Mouse (Mus musculus) midbrain, embryonic 12.5 days (tissue): ENCODE measurements around the gene Gm45234. TPM values are rescaled to one million over a fixed set of nuclear protein-coding genes. Genes with fewer than 3 reads are reported as not detected.
"Not testable (repeated sequence)": the region's sequence is repeated elsewhere in the genome, so short reads cannot be mapped to it uniquely, and the experiment has no call there.

Source experiments
- ATAC-seq: fragments of 200-750 bp; cut with Nextera tagmentation; 2 replicates; pipeline ENCODE4 v1.8.0; 2017; ENCODE audit warnings: low read depth, moderate TSS enrichment, moderate library complexity; ENCODE audit not compliant: low FRiP score
- H3K27ac ChIP-seq: fragments of 300-500 bp; sonication (generic); replicated peaks from 2 replicates; pipeline ENCODE4 v1.5.1; 2016; ENCODE audit warnings: mild to moderate bottlenecking
- H3K27me3 ChIP-seq: fragments of 300-500 bp; sonication (generic); 2 replicates; pipeline ENCODE4 v1.6.1; 2016; ENCODE audit warnings: mild to moderate bottlenecking
- H3K36me3 ChIP-seq: fragments of 300-500 bp; sonication (generic); 2 replicates; pipeline ENCODE4 v1.6.1; 2016
- H3K4me1 ChIP-seq: fragments of 300-500 bp; sonication (generic); 2 replicates; pipeline ENCODE4 v1.6.1; 2016
- H3K4me2 ChIP-seq: fragments of 300-500 bp; sonication (generic); replicated peaks from 2 replicates; pipeline ENCODE4 v1.6.1; 2016; ENCODE audit warnings: mild to moderate bottlenecking, moderate library complexity
- H3K4me3 ChIP-seq: fragments of 300-500 bp; sonication (generic); 2 replicates; pipeline ENCODE4 v1.5.1; 2016; ENCODE audit warnings: mild to moderate bottlenecking
- H3K9ac ChIP-seq: fragments of 300-500 bp; sonication (generic); replicated peaks from 2 replicates; pipeline ENCODE4 v1.6.1; 2016; ENCODE audit warnings: mild to moderate bottlenecking, moderate library complexity
- H3K9me3 ChIP-seq: fragments of 300-500 bp; sonication (generic); 2 replicates; pipeline ENCODE4 v1.6.1; 2016; ENCODE audit warnings: mild to moderate bottlenecking
- WGBS: fragments of 180-500 bp; shearing (Covaris S2); methylation state at CpG from one replicate; pipeline ENCODE4 v1.1.7; 2016; 5-methylcytosine and 5-hydroxymethylcytosine counted together
- polyA plus RNA-seq: library from polyadenylated mRNA; unstranded; fragments of >200 nt; fragmentation: Nextera tagmentation; extraction: Ambion mirVana; gene quantifications from 2 replicates; pipeline ENCODE4 v1.2.1, GENCODE M21; 2016

Gene Gm45234
- not detected in 2 replicates for polyA plus RNA-seq

DNA sequence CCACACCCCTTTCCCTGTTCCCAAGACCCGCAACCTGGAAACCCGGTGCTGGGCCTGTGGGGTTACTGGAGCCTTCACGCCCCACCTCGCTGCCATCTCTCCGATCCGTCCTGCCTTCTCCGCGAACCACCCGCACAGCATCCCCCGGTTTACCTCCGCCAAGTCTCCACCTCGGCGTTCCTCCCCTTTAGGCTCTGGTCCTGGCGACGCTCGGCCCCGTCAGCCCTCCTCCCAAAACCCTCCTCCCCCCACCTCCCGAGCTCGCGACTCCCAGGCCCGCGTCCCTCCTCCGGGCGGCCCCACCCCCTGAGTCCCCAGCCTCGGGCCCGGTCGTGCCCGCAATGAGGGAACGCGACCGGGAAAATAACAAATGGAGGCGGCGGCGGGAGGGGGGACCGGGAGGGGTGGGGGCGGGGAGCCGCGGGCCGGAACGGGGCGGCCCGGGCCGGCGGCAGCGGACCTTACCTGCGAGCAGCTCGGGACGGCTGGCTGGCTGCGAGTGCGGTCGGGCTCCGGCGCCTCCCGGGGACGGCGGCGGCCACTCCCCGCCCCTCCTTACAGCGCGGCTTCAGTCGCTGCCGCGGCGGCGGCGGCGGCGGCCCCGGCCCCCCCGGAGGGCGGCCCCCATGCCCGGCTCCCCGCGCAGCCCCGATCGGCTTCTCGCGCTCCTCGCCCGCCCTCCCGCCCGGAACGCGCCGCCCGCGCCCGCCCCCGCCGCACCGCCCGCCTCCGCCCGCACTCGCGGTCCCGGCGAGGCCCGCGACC lies at the start of gene Gm45234, which contains the start of gene Atn1:
TSS of gene Gm45234 (minus strand) at position 191 of the 765 bp plus-strand sequence.
TSS of gene Atn1 (minus strand) at position 694 of the 765 bp plus-strand sequence.
- Histone ChIP-seq H3K9ac (peak within 1 kb of the TSS; percentile 97), H3K9me3 (no peaks in the 10 kb centered on the region), H3K36me3 (no peaks in the 10 kb centered on the region), H3K27me3 (no peaks in the 10 kb centered on the region), H3K4me3 (peak within 1 kb of the TSS; percentile 91), H3K4me2 (peak within 1 kb of the TSS; percentile 64), H3K4me1 (peaks cover 49% of the 10 kb centered on the region), H3K27ac (peak within 1 kb of the TSS; percentile 98)
- ATAC-seq: peak; percentile 71
- WGBS: under 1% methylated on average over 80 of the region's 100 CpGs

DNA sequence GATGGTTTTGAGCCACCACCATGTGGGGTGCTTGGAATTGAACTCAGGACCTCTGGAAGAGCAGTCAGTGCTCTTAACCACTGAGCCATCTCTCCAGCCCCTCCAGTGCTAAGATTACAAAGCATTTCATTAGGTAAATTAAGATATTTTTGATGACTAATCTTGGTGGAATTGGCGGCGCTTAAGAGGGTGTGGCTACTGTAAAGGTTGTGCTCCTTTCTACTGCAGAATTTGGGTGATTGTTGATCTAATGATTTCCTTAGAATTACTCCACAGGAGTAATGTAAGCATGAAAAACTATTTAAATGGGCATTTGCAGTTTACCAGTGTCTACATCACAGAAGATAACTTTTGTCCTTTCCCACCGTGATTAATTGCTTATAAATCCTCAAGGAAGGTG lies 48.5 kb upstream of the Gm45234 start:
- 93% methylated on average over 3 of the region's 3 CpGs for WGBS
- ATAC-seq: no peak

DNA sequence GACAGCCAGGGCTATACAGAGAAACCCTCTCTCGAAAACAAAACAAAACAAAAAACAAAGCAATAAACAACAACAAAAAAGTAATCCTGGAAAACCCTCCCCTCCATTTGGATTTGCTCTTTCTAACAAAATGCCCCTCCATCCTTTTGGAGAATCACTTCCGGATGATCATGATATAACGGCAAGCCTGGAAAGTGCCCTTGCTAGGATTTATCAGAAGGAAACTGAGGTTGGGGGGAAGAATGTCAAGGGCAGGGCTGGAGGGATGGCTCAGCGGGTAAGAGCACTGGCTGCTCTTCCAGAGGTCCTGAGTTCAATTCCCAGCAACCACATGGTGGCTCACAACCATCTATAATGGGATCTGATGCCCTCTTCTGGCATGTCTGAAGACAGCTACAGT lies 47.9 kb upstream of the Gm45234 start:
- H3K9ac ChIP-seq: not testable (repeated sequence)

More for the DNA sequence above, 48.5 kb upstream of the Gm45234 start:
- Histone ChIP-seq H3K9me3 (no peaks in the 10 kb centered on the region), H3K4me3 (no peak overlapping the region), H3K9ac (no peak overlapping the region), H3K27ac (no peak overlapping the region), H3K27me3 (0 out of 2 replicates have a peak, but pooled peaks cover 3% of the 10 kb centered on the region), H3K4me1 (peaks cover 26% of the 10 kb centered on the region), H3K4me2 (no peak overlapping the region), H3K36me3 (no peaks in the 10 kb centered on the region)

DNA sequence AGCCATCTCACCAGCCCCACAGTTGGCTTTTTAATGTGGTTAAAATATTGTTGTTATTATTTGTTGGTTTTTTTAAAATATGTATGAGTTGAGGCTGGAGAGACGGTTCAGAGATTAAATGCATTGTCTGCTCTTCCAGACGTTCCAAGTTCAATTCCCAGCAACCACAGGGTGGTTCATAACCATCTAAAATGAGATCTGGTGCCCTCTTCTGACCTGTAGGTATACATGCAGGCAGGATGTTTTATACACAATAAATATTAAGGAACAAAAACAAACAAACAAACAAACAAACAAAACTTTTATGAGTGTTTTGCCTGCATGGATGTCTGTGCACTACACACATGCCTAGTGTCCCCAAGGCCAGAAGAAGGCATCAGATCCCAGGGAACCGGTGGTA lies 47.2 kb upstream of the Gm45234 start:
- Histone ChIP-seq H3K4me2 (no peak overlapping the region), H3K9ac (no peak overlapping the region), H3K9me3 (no peaks in the 10 kb centered on the region), H3K27ac (no peak overlapping the region), H3K4me1 (peaks cover 13% of the 10 kb centered on the region), H3K27me3 (0 out of 2 replicates have a peak, but pooled peaks cover 3% of the 10 kb centered on the region), H3K4me3 (no peak overlapping the region), H3K36me3 (no peaks in the 10 kb centered on the region)
- ATAC-seq: no peak
- WGBS: 83% methylated on average over 3 of the region's 3 CpGs

More for the DNA sequence above, 47.9 kb upstream of the Gm45234 start:
- H3K9me3 ChIP-seq, H3K27me3 ChIP-seq, ATAC-seq, H3K4me2 ChIP-seq, H3K27ac ChIP-seq, H3K36me3 ChIP-seq, H3K4me3 ChIP-seq: not testable (repeated sequence)
- WGBS: 95% methylated on average over 4 of the region's 4 CpGs
- H3K4me1 ChIP-seq: peaks cover 19% of the 10 kb centered on the region

GRCm38 (mm10) chr6:124802400-124802799 lies 46.6 kb upstream of the Gm45234 start:
- WGBS: 21% methylated on average over 5 of the region's 9 CpGs
- not testable (repeated sequence) for H3K36me3 ChIP-seq, H3K9ac ChIP-seq, H3K27ac ChIP-seq, ATAC-seq, H3K4me2 ChIP-seq, H3K27me3 ChIP-seq, H3K4me3 ChIP-seq, H3K9me3 ChIP-seq
- H3K4me1 ChIP-seq: peaks cover 12% of the 10 kb centered on the region

GRCm38 (mm10) chr6:124796200-124796599 lies 40.4 kb upstream of the Gm45234 start:
- WGBS: 83% methylated on average over 2 of the region's 2 CpGs
- no peak overlapping the region for H3K9ac ChIP-seq

GRCm38 (mm10) chr6:124795781-124796180 lies 40.0 kb upstream of the Gm45234 start:
- Histone ChIP-seq H3K9me3 (no peaks in the 10 kb centered on the region), H3K4me3 (no peak overlapping the region), H3K36me3 (no peaks in the 10 kb centered on the region), H3K4me2 (no peak overlapping the region), H3K9ac (no peak overlapping the region), H3K4me1 (no peaks in the 10 kb centered on the region), H3K27ac (no peak overlapping the region), H3K27me3 (no peaks in the 10 kb centered on the region)
- no peak for ATAC-seq
- WGBS: 76% methylated on average over 4 of the region's 4 CpGs

More at GRCm38 (mm10) chr6:124796200-124796599, 40.4 kb upstream of the Gm45234 start:
- no peaks in the 10 kb centered on the region for H3K4me1 ChIP-seq
- H3K9me3 ChIP-seq: no peaks in the 10 kb centered on the region
- H3K4me2 ChIP-seq: no peak overlapping the region
- H3K4me3 ChIP-seq: no peak overlapping the region
- no peak for ATAC-seq
- no peak overlapping the region for H3K27ac ChIP-seq
- no peaks in the 10 kb centered on the region for H3K27me3 ChIP-seq
- H3K36me3 ChIP-seq: no peaks in the 10 kb centered on the region

- H3K9ac ChIP-seq: no peak overlapping the region
- H3K27ac ChIP-seq: no peak overlapping the region
- WGBS: 86% methylated on average over 3 of the region's 3 CpGs
- H3K4me2 ChIP-seq: no peak overlapping the region
- no peaks in the 10 kb centered on the region for H3K9me3 ChIP-seq
- ATAC-seq: no peak
- H3K4me1 ChIP-seq: no peaks in the 10 kb centered on the region
- no peaks in the 10 kb centered on the region for H3K27me3 ChIP-seq
- no peak overlapping the region for H3K4me3 ChIP-seq
- no peaks in the 10 kb centered on the region for H3K36me3 ChIP-seq
Observed at GRCm38 (mm10) chr6:124791911-124792310, 36.1 kb upstream of the Gm45234 start.

GRCm38 (mm10) chr6:124790121-124790520 lies 34.3 kb upstream of the Gm45234 start:
- no peak overlapping the region for H3K4me2 ChIP-seq
- no peak overlapping the region for H3K27ac ChIP-seq
- no peaks in the 10 kb centered on the region for H3K27me3 ChIP-seq
- WGBS: 75% methylated on average over 4 of the region's 4 CpGs
- no peaks in the 10 kb centered on the region for H3K4me1 ChIP-seq
- H3K9ac ChIP-seq: no peak overlapping the region
- H3K9me3 ChIP-seq: no peaks in the 10 kb centered on the region
- no peak overlapping the region for H3K4me3 ChIP-seq
- no peak for ATAC-seq
- H3K36me3 ChIP-seq: no peaks in the 10 kb centered on the region

DNA sequence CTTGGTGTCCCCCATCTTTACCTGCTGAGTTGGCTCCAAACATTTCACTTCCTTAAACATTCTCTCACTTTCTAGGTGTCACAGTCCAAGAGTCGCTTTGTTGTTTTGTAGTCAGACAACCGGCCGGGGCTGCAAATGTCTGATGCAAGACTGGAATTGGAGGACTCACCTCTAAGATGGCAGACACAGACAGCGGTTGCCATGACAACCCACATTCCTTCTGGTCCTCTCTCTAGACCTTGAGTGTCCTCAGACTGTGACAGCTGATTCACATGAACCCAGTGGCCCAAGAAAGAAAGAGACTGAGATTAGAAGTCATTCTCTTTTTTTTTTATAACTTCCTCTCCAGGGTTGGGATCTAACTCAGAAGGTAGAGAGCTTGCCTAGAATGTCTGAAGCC lies 33.7 kb upstream of the Gm45234 start:
- Histone ChIP-seq H3K27me3 (no peaks in the 10 kb centered on the region), H3K4me3 (no peak overlapping the region), H3K9ac (no peak overlapping the region), H3K4me2 (no peak overlapping the region), H3K36me3 (no peaks in the 10 kb centered on the region), H3K27ac (no peak overlapping the region), H3K4me1 (no peaks in the 10 kb centered on the region), H3K9me3 (no peaks in the 10 kb centered on the region)
- WGBS: 79% methylated on average over 4 of the region's 4 CpGs
- no peak for ATAC-seq

DNA sequence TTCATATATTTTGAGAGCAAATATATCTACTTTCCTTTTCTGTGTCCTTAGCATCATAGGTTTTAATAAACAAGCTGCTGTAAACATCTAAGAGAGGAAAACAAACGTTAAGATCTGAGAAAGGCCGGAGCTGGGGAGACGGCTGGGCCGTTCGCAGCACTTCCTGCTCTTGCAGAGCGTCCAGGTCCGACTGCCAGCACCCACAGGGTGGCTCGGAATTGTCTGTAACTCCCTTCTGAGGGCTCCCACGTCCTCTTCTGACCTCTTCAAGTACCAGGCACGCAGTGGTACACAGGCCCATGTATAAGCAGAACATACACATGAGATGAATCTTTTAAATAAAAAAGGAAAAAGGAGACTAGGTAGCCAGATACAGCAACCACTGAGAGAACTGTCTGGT lies 31.9 kb upstream of the Gm45234 start:
- Histone ChIP-seq H3K36me3 (no peaks in the 10 kb centered on the region), H3K9me3 (no peaks in the 10 kb centered on the region), H3K4me2 (no peak overlapping the region), H3K4me1 (no peaks in the 10 kb centered on the region), H3K9ac (no peak overlapping the region), H3K27ac (no peak overlapping the region), H3K4me3 (no peak overlapping the region), H3K27me3 (no peaks in the 10 kb centered on the region)
- ATAC-seq: no peak
- 81% methylated on average over 10 of the region's 10 CpGs for WGBS

DNA sequence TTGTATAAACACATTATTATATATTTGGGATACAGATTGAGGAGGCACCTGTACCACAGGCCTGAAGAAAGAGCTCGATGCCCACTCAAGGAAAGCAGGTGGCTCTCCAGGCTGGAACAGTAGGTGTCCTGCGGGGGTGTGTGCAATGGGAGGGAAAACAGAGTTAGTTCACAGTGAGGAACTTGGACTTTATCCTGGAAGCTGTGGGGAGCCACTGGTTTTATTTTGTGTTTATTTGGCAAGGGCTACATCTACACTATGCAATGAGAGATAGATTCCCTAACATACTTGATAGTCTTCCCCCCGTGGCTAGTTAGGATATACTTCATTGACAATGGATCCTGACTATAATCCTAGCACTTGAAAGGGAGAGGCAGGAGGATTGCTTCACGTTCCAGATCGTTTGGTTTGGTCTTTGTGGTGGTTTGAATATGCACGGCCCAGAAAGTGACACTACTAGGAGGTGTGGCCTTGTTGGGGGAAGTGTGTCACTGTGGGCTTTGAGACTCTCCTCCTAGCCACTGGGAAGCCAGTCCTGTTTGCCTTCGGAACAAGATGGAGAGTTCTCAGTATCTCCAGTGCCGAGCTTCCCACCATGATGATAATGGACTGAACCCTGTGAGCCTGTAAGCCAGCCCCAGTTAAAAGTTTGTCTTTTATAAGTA lies 31.1 kb upstream of the Gm45234 start:
- WGBS: 54% methylated on average over 8 of the region's 8 CpGs

More for the DNA sequence above, 31.1 kb upstream of the Gm45234 start:
- H3K27me3 ChIP-seq: no peaks in the 10 kb centered on the region
- H3K4me3 ChIP-seq: no peak overlapping the region
- no peak overlapping the region for H3K27ac ChIP-seq
- H3K4me1 ChIP-seq: 0 out of 2 replicates have a peak, but pooled peaks cover 4% of the 10 kb centered on the region
- ATAC-seq: no peak
- no peak overlapping the region for H3K9ac ChIP-seq
- no peak overlapping the region for H3K4me2 ChIP-seq
- no peaks in the 10 kb centered on the region for H3K36me3 ChIP-seq
- H3K9me3 ChIP-seq: no peaks in the 10 kb centered on the region
